In the genomic region with DNA sequence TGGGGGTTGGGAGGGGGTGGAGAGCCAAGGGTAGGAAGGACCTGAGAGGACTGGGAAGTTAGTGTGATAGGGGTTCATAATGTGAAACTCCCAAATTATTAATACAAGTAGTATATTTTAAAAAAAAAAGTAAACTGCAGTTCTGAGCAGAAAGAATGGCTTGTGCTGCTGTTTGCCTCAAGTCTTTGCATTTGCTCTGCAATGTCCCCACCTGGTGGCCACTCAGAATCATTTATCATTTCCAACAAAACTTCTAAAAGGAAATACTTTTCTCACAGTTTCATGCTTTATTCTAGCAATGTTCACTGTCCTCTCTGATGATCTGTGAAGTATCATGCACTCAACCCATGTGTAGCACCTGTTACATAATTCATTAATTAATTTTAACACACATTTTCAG, we compare ENCODE assay signal across 8 mouse cellular contexts.
DNase-seq lines count a peak whose midpoint lies in the region; ATAC-seq and TF ChIP-seq lines count a peak whose summit lies in the region.

No protein-coding gene starts in this region.

- no peaks in the 10 kb centered on the region for H3K4me1 ChIP-seq in MEL (ENCODE audit: control insufficient read depth in 1 of 2, insufficient read depth in 2 of 2, low read length in 2 of 2)

- TF ChIP-seq POLR2A in MEL (IDR thresholded peaks at IDR 0.05; ENCODE audit: control insufficient read depth in 1 of 2, insufficient read depth in 1 of 2, low read depth in 1 of 2, low read length in 2 of 2, poor library complexity in 1 of 2): no peak

- no peak overlapping the region for H3K9ac ChIP-seq in MEL (ENCODE audit: control insufficient read depth, low read depth, low read length, poor library complexity, severe bottlenecking)

- H3K9me3 ChIP-seq in MEL (replicated peaks; ENCODE audit: insufficient read depth, low read length): no peaks in the 10 kb centered on the region

- no peaks in the 10 kb centered on the region for H3K36me3 ChIP-seq in MEL (ENCODE audit: control insufficient read depth in 1 of 2, insufficient read depth in 2 of 2, low read length in 2 of 2)

- intact Hi-C loops in left cerebral cortex, postnatal 25 days (cut with DNase I): loop anchor here (1.0 to 5.0 kb wide), 3 partner anchors 376 to 872 kb away; no protein-coding TSS in a partner anchor

- TF ChIP-seq CTCF in MEL (IDR thresholded peaks at IDR 0.05 in 2 of 3, conservative IDR thresholded peaks at IDR 0.05 in 1 of 3; ENCODE audit: control insufficient read depth in 1 of 3, insufficient read depth in 1 of 3, low read depth in 2 of 3, low read length in 3 of 3, poor library complexity in 1 of 3, severe bottlenecking in 1 of 3): peak in 2 of 3 experiments; percentile 34 to 47; a peak in 3 of 6 replicates

- TF ChIP-seq RAD21 in MEL (IDR thresholded peaks at IDR 0.05; ENCODE audit: low read depth, low read length): peak; percentile 58

- DNase-seq in adrenal gland, postnatal 36 days: peak; percentile 1 to 19
- no peak for DNase-seq in adrenal gland, adult 18-20 months (ENCODE audit: low spot score in 2 of 2)
- peak; percentile 4 for DNase-seq in layer of hippocampus, adult 11-12 months (ENCODE audit: low spot score)
- DNase-seq in layer of hippocampus, adult 9-10 months (ENCODE audit: low spot score): no peak
- peak; percentile 13 for DNase-seq in MEL (ENCODE audit: low read depth, low spot score)
- DNase-seq in left cerebral cortex, postnatal 25 days (ENCODE audit: low spot score in 2 of 2): peak; percentile 14 to 18
- no peak for DNase-seq in spleen, postnatal 14 days (ENCODE audit: low spot score in 2 of 2)

- no peak for ATAC-seq in erythroid progenitor cell, adult 5-6 weeks (replicated peaks; ENCODE audit: low FRiP score, poor library complexity, severe bottlenecking)

- no peaks in the 10 kb centered on the region for H3K79me2 ChIP-seq in MEL (ENCODE audit: control insufficient read depth, insufficient read depth, low read length, poor library complexity)

- H3K27ac ChIP-seq in MEL (ENCODE audit: control insufficient read depth, low read depth, low read length): no peak overlapping the region

- no peak for TF ChIP-seq EP300 in MEL (IDR thresholded peaks at IDR 0.05; ENCODE audit: low read depth in 1 of 2, low read length in 2 of 2)

- H3K27me3 ChIP-seq in MEL (ENCODE audit: control insufficient read depth in 1 of 2, insufficient read depth in 2 of 2, low read length in 2 of 2): no peaks in the 10 kb centered on the region

- no peak overlapping the region for H3K4me3 ChIP-seq in MEL (ENCODE audit: control insufficient read depth in 1 of 2, insufficient read depth in 1 of 2, low read depth in 2 of 2, low read length in 2 of 2)

TF ChIP-seq in MEL, 35 proteins besides CTCF, POLR2A, EP300 and RAD21:
- TF ChIP-seq SMC3 (IDR thresholded peaks at IDR 0.05; ENCODE audit: low read depth, low read length) (peak; percentile 47), ZC3H11A (IDR thresholded peaks at IDR 0.05; ENCODE audit: low read depth, low read length) (peak; percentile 30; the same call in 1 of the 2 replicates), E2F4 (IDR thresholded peaks at IDR 0.05; ENCODE audit: borderline replicate concordance, low read depth, low read length) (no peak), MYC (IDR thresholded peaks at IDR 0.05; ENCODE audit: low read depth, low read length) (no peak), BHLHE40 (IDR thresholded peaks at IDR 0.05; ENCODE audit: borderline replicate concordance, low read depth, low read length) (no peak), RCOR1 (IDR thresholded peaks at IDR 0.05; ENCODE audit: low read depth, low read length) (no peak), CHD2 (IDR thresholded peaks at IDR 0.05; ENCODE audit: low read length) (no peak)

Comparison
In these comparisons a context has a peak if more than half of its experiments do, and no peak if none do; other contexts are left out.
1. DNase-seq: peak in adrenal gland, postnatal 36 days (2 of 2), layer of hippocampus, adult 11-12 months (single experiment), MEL (single experiment) and left cerebral cortex, postnatal 25 days (2 of 2); none in adrenal gland, adult 18-20 months (0 of 2), layer of hippocampus, adult 9-10 months (single experiment) and spleen, postnatal 14 days (0 of 2).